Mouse (Mus musculus): ENCODE measurements around the gene Slc13a3. TPM values are rescaled to one million over a fixed set of nuclear protein-coding genes. Genes with fewer than 3 reads are reported as not detected.

Slc13a3 gene
- polyA plus RNA-seq, 1 experiment: 0.16 TPM

GRCm38 (mm10) chr2:165418577-165418976, 54.5 kb downstream of the Slc13a3 start:
- TF ChIP-seq CTCF (IDR thresholded peaks at IDR 0.05; ENCODE audit: borderline replicate concordance, insufficient read depth, low read length): no peak
- no peak for TF ChIP-seq POLR2A (IDR thresholded peaks at IDR 0.05; ENCODE audit: low read depth, low read length)
- no peak overlapping the region for H3K27ac ChIP-seq (ENCODE audit: insufficient read depth, low read length)

GRCm38 (mm10) chr2:165417291-165417690, 55.7 kb downstream of the Slc13a3 start:
- Histone ChIP-seq H3K27ac (ENCODE audit: insufficient read depth, low read length) (no peak overlapping the region), H3K4me1 (ENCODE audit: control insufficient read depth, insufficient read depth, low read length) (no peaks in the 10 kb centered on the region), H3K4me3 (ENCODE audit: insufficient read depth, low read length) (no peak overlapping the region)
- no peak for TF ChIP-seq POLR2A (IDR thresholded peaks at IDR 0.05; ENCODE audit: low read depth, low read length)
- TF ChIP-seq CTCF (IDR thresholded peaks at IDR 0.05; ENCODE audit: borderline replicate concordance, insufficient read depth, low read length): no peak

More at GRCm38 (mm10) chr2:165418577-165418976, 54.5 kb downstream of the Slc13a3 start:
- Histone ChIP-seq H3K4me1 (ENCODE audit: control insufficient read depth, insufficient read depth, low read length) (no peaks in the 10 kb centered on the region), H3K4me3 (ENCODE audit: insufficient read depth, low read length) (no peak overlapping the region)

GRCm38 (mm10) chr2:165415795-165416194, 57.2 kb downstream of the Slc13a3 start:
- TF ChIP-seq POLR2A (IDR thresholded peaks at IDR 0.05; ENCODE audit: low read depth, low read length) (no peak), CTCF (IDR thresholded peaks at IDR 0.05; ENCODE audit: borderline replicate concordance, insufficient read depth, low read length) (no peak)
- H3K27ac ChIP-seq (ENCODE audit: insufficient read depth, low read length): no peak overlapping the region

GRCm38 (mm10) chr2:165415141-165415721, 57.8 kb downstream of the Slc13a3 start:
- H3K4me3 ChIP-seq (ENCODE audit: insufficient read depth, low read length): no peak overlapping the region
- H3K4me1 ChIP-seq (ENCODE audit: control insufficient read depth, insufficient read depth, low read length): no peaks in the 10 kb centered on the region
- TF ChIP-seq CTCF (IDR thresholded peaks at IDR 0.05; ENCODE audit: borderline replicate concordance, insufficient read depth, low read length): no peak
- no peak for TF ChIP-seq POLR2A (IDR thresholded peaks at IDR 0.05; ENCODE audit: low read depth, low read length)
- H3K27ac ChIP-seq (ENCODE audit: insufficient read depth, low read length): no peak overlapping the region

More at GRCm38 (mm10) chr2:165415795-165416194, 57.2 kb downstream of the Slc13a3 start:
- no peak overlapping the region for H3K4me3 ChIP-seq (ENCODE audit: insufficient read depth, low read length)
- no peaks in the 10 kb centered on the region for H3K4me1 ChIP-seq (ENCODE audit: control insufficient read depth, insufficient read depth, low read length)

- TF ChIP-seq CTCF (IDR thresholded peaks at IDR 0.05; ENCODE audit: borderline replicate concordance, insufficient read depth, low read length): no peak
- TF ChIP-seq POLR2A (IDR thresholded peaks at IDR 0.05; ENCODE audit: low read depth, low read length): no peak
- H3K4me3 ChIP-seq (ENCODE audit: insufficient read depth, low read length): no peak overlapping the region
- no peak overlapping the region for H3K27ac ChIP-seq (ENCODE audit: insufficient read depth, low read length)
- no peaks in the 10 kb centered on the region for H3K4me1 ChIP-seq (ENCODE audit: control insufficient read depth, insufficient read depth, low read length)
Observed at GRCm38 (mm10) chr2:165414321-165414720, 58.7 kb downstream of the Slc13a3 start.

GRCm38 (mm10) chr2:165413884-165414283, 59.1 kb downstream of the Slc13a3 start:
- Histone ChIP-seq H3K27ac (ENCODE audit: insufficient read depth, low read length) (no peak overlapping the region), H3K4me3 (ENCODE audit: insufficient read depth, low read length) (no peak overlapping the region), H3K4me1 (ENCODE audit: control insufficient read depth, insufficient read depth, low read length) (no peaks in the 10 kb centered on the region)
- TF ChIP-seq POLR2A (IDR thresholded peaks at IDR 0.05; ENCODE audit: low read depth, low read length) (no peak), CTCF (IDR thresholded peaks at IDR 0.05; ENCODE audit: borderline replicate concordance, insufficient read depth, low read length) (no peak)

GRCm38 (mm10) chr2:165407700-165408301, 65.2 kb downstream of the Slc13a3 start:
- TF ChIP-seq POLR2A (IDR thresholded peaks at IDR 0.05; ENCODE audit: low read depth, low read length): no peak
- TF ChIP-seq CTCF (IDR thresholded peaks at IDR 0.05; ENCODE audit: borderline replicate concordance, insufficient read depth, low read length): peak; percentile 70
- Histone ChIP-seq H3K27ac (ENCODE audit: insufficient read depth, low read length) (peak overlapping the region; percentile 70), H3K4me3 (ENCODE audit: insufficient read depth, low read length) (no peak overlapping the region), H3K4me1 (ENCODE audit: control insufficient read depth, insufficient read depth, low read length) (no peaks in the 10 kb centered on the region)

GRCm38 (mm10) chr2:165405351-165405750, 67.7 kb downstream of the Slc13a3 start:
- TF ChIP-seq POLR2A (IDR thresholded peaks at IDR 0.05; ENCODE audit: low read depth, low read length) (no peak), CTCF (IDR thresholded peaks at IDR 0.05; ENCODE audit: borderline replicate concordance, insufficient read depth, low read length) (no peak)
- H3K27ac ChIP-seq (ENCODE audit: insufficient read depth, low read length): no peak overlapping the region
- no peak overlapping the region for H3K4me3 ChIP-seq (ENCODE audit: insufficient read depth, low read length)
- H3K4me1 ChIP-seq (ENCODE audit: control insufficient read depth, insufficient read depth, low read length): 0 out of 2 replicates have a peak, but pooled peaks cover 6% of the 10 kb centered on the region

- H3K4me1 ChIP-seq (ENCODE audit: control insufficient read depth, insufficient read depth, low read length): 0 out of 2 replicates have a peak, but pooled peaks cover 6% of the 10 kb centered on the region
- H3K4me3 ChIP-seq (ENCODE audit: insufficient read depth, low read length): no peak overlapping the region
- H3K27ac ChIP-seq (ENCODE audit: insufficient read depth, low read length): no peak overlapping the region
- TF ChIP-seq POLR2A (IDR thresholded peaks at IDR 0.05; ENCODE audit: low read depth, low read length) (no peak), CTCF (IDR thresholded peaks at IDR 0.05; ENCODE audit: borderline replicate concordance, insufficient read depth, low read length) (no peak)
Observed at GRCm38 (mm10) chr2:165404951-165405350, 68.1 kb downstream of the Slc13a3 start.

GRCm38 (mm10) chr2:165398164-165398785, 74.8 kb downstream of the Slc13a3 start:
- no peak overlapping the region for H3K4me3 ChIP-seq (ENCODE audit: insufficient read depth, low read length)
- H3K27ac ChIP-seq (ENCODE audit: insufficient read depth, low read length): no peak overlapping the region
- 0 out of 2 replicates have a peak, but pooled peaks cover 6% of the 10 kb centered on the region for H3K4me1 ChIP-seq (ENCODE audit: control insufficient read depth, insufficient read depth, low read length)
- no peak for TF ChIP-seq CTCF (IDR thresholded peaks at IDR 0.05; ENCODE audit: borderline replicate concordance, insufficient read depth, low read length)
- TF ChIP-seq POLR2A (IDR thresholded peaks at IDR 0.05; ENCODE audit: low read depth, low read length): no peak

Data from embryonic fibroblast, embryonic 13.5 days (primary cell).